Mouse (Mus musculus) layer of hippocampus, adult 6 months (tissue): Measurements from ENCODE around the gene Nos1ap. TPM values are rescaled to one million over a fixed set of nuclear protein-coding genes. Genes with fewer than 3 reads are reported as not detected.

Experiments used
- long read RNA-seq, 2 experiments: library from polyadenylated mRNA; unstranded; transcript quantifications; one replicate each; pipeline ENCODE4 v2.0.0; 2019 to 2020
- polyA plus RNA-seq: library from polyadenylated mRNA; unstranded; fragments of <200 nt; fragmentation: Nextera tagmentation; gene quantifications from 2 replicates; pipeline ENCODE4 v1.2.3, GENCODE M21; 2021

Gene Nos1ap
- polyA plus RNA-seq = 67.2 and 82.8 TPM in 2 replicates
- long read RNA-seq, experiment 1, transcript Nos1ap-207 (8 exons, 1,607 nt) = major isoform, 85 of 199 reads
- long read RNA-seq, experiment 1, transcript Nos1ap-206 (8 exons, 780 nt) = minor isoform, 16 of 199 reads
- long read RNA-seq, experiment 1, transcript Nos1ap-202 (10 exons, 3,022 nt) = minor isoform, 28 of 199 reads
- long read RNA-seq, experiment 1, transcript Nos1ap-208 (3 exons, 781 nt) = minor isoform, 12 of 199 reads
- long read RNA-seq, experiment 1, partial matches to known transcripts = 20 of 199 reads
- long read RNA-seq, experiment 1, other reads (novel, unspliced or antisense) = 36 of 199 reads
- long read RNA-seq, experiment 2, transcript Nos1ap-207 (8 exons, 1,607 nt) = major isoform, 185 of 577 reads
- long read RNA-seq, experiment 2, transcript Nos1ap-202 (10 exons, 3,022 nt) = minor isoform, 154 of 577 reads
- long read RNA-seq, experiment 2, transcript Nos1ap-208 (3 exons, 781 nt) = minor isoform, 87 of 577 reads
- long read RNA-seq, experiment 2, transcript Nos1ap-206 (8 exons, 780 nt) = minor isoform, 32 of 577 reads
- long read RNA-seq, experiment 2, partial matches to known transcripts = 21 of 577 reads
- long read RNA-seq, experiment 2, other reads (novel, unspliced or antisense) = 96 of 577 reads

DNA sequence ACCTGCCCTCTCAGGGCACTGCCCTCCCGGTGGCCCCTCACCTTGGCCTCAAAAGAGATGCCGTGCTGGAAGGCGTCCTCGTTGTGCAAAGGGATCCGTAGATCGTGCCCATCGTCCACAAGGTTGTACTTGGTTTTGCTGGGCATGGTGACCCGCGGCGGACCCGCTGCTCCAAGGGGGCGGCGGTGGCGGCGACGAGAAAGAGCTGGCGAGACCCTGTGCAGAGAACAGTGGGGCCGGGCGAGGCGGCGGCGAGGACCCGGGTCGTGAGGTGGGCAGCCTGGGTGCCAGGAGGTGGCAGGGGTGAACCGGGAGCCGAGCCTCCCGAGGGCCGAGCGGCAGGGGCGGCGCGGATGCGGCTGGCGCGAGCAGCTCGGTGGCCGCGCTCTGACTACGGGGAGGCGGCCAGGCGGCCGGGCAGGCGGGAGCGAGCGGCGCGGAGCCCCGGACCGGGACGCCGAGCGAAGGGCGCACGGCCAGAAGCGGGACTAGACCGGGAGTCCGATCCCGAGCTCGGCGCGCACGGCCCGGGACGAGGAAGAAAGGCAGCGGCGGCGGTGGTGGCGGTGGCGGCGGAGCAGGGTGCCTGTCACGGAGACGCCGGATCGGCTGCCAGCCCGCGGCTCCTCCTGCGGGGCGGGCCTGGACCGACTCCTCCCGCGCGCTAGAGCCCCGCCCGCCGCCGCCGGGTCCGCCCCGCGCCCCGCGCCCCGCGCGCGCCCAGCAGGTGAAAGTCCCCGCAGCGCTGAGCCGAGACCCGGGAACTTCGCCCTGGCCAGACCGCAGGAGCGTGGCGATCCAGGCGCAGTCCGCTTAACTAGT, at the start of gene Nos1ap:
Nos1ap (minus strand) TSS at position 643 of the 822 bp plus-strand sequence.

GRCm38 (mm10) chr1:170308503-170308902, 281.2 kb downstream of the Nos1ap start, which contains the start of gene Spata46:
Gene Spata46, plus strand, starts transcription at chr1:170308803.

GRCm38 (mm10) chr1:170306232-170306631, 283.4 kb downstream of the Nos1ap start, which contains the start of gene Gm7694:
Gene Gm7694, minus strand, starts transcription at chr1:170306332.

GRCm38 (mm10) chr1:170277016-170277415, 312.6 kb downstream of the Nos1ap start, which contains the start of gene Sh2d1b1:
Gene Sh2d1b1, plus strand, starts transcription at chr1:170277320.

Other genes with a start within 250 kb of the Nos1ap start
- gene Olfml2b, start 54.7 kb upstream of the Nos1ap start, polyA plus RNA-seq = 17.1 and 21.0 TPM in 2 replicates